Mouse (Mus musculus) forebrain, embryonic 14.5 days (tissue): ENCODE data around the gene Mamstr. TPM values are rescaled to one million over a fixed set of nuclear protein-coding genes. Genes with fewer than 3 reads are reported as not detected.
"Not testable (repeated sequence)": the region's sequence is repeated elsewhere in the genome, so short reads cannot be mapped to it uniquely, and the experiment has no call there.

Experiments used
- ATAC-seq: fragments of 200-750 bp; cut with Nextera tagmentation; 2 replicates; pipeline ENCODE4 v1.8.0; 2017; ENCODE audit warnings: mild to moderate bottlenecking, moderate library complexity
- DNase-seq: peaks from one replicate; pipeline ENCODE4 v3.0.0-alpha.2; 2015; ENCODE audit warnings: low spot score
- H3K27ac ChIP-seq: fragments of 300-500 bp; sonication (generic); 2 replicates; pipeline ENCODE4 v1.5.1; 2014; ENCODE audit warnings: low read depth, mild to moderate bottlenecking, control low read depth, low read length, moderate library complexity
- H3K27me3 ChIP-seq: fragments of 300-500 bp; sonication (generic); replicated peaks from 2 replicates; pipeline ENCODE4 v1.6.1; 2014; ENCODE audit warnings: low read length, control low read depth, mixed read lengths; ENCODE audit not compliant: control insufficient read depth, insufficient read depth
- H3K36me3 ChIP-seq: fragments of 300-500 bp; sonication (generic); 2 replicates; pipeline ENCODE4 v1.6.1; 2014; ENCODE audit warnings: low read length, control low read depth; ENCODE audit not compliant: control insufficient read depth, insufficient read depth
- H3K4me1 ChIP-seq: fragments of 300-500 bp; sonication (generic); 2 replicates; pipeline ENCODE4 v1.6.1; 2014; ENCODE audit warnings: antibody characterized with exemption, low read length, control low read depth; ENCODE audit not compliant: control insufficient read depth, insufficient read depth
- H3K4me2 ChIP-seq: fragments of 300-500 bp; sonication (generic); 2 replicates; pipeline ENCODE4 v1.6.1; 2014; ENCODE audit warnings: mild to moderate bottlenecking, control low read depth, low read length
- H3K4me3 ChIP-seq: fragments of 300-500 bp; sonication (generic); 2 replicates; pipeline ENCODE4 v1.5.1; 2014; ENCODE audit warnings: low read depth, low read length, control low read depth
- H3K9ac ChIP-seq: fragments of 300-500 bp; sonication (generic); 2 replicates; pipeline ENCODE4 v1.6.1; 2014; ENCODE audit warnings: mild to moderate bottlenecking, low read length, control low read depth, moderate library complexity
- H3K9me3 ChIP-seq: fragments of 300-500 bp; sonication (generic); replicated peaks from 2 replicates; pipeline ENCODE4 v1.6.1; 2016; ENCODE audit warnings: low read length, control low read depth, mixed read lengths; ENCODE audit not compliant: control insufficient read depth
- WGBS: fragments of 180-500 bp; shearing (Covaris S2); extraction: QIAGEN DNeasy Blood & Tissue Kit; methylation state at CpG from one replicate; pipeline ENCODE4 v1.1.7; 2014; 5-methylcytosine and 5-hydroxymethylcytosine counted together
- polyA plus RNA-seq: library from polyadenylated mRNA; unstranded; fragments of >200 nt; fragmentation: Nextera tagmentation; extraction: Ambion mirVana; gene quantifications from 2 replicates; pipeline ENCODE4 v1.2.1, GENCODE M21; 2014

Gene Mamstr
- polyA plus RNA-seq, 1 experiment from 2014 or later: 1.3 TPM

- peaks cover 11% of the 10 kb centered on the region for H3K4me1 ChIP-seq
- ATAC-seq: no peak
- DNase-seq: no peak
- no peaks in the 10 kb centered on the region for H3K27me3 ChIP-seq
- no peaks in the 10 kb centered on the region for H3K9me3 ChIP-seq
- WGBS: 36% methylated on average over 16 of the region's 16 CpGs
- no peaks in the 10 kb centered on the region for H3K36me3 ChIP-seq
- H3K9ac ChIP-seq: peak overlapping the region; percentile 87
- H3K4me2 ChIP-seq: peak overlapping the region; percentile 86
- peak overlapping the region; percentile 46 for H3K4me3 ChIP-seq
- H3K27ac ChIP-seq: peak overlapping the region; percentile 90
Observed at GRCm38 (mm10) chr7:45642503-45643255, 2.9 kb downstream of the Mamstr start.

- DNase-seq: peak; percentile 100
- H3K9me3 ChIP-seq: no peaks in the 10 kb centered on the region
- peak; percentile 92 for ATAC-seq
- WGBS: 2% methylated on average over 28 of the region's 28 CpGs
- peak overlapping the region; percentile 46 for H3K4me3 ChIP-seq
- H3K4me1 ChIP-seq: peaks cover 11% of the 10 kb centered on the region
- no peaks in the 10 kb centered on the region for H3K27me3 ChIP-seq
- peak overlapping the region; percentile 86 for H3K4me2 ChIP-seq
- peak overlapping the region; percentile 90 for H3K27ac ChIP-seq
- H3K36me3 ChIP-seq: no peaks in the 10 kb centered on the region
- H3K9ac ChIP-seq: peak overlapping the region; percentile 87
Observed at GRCm38 (mm10) chr7:45643441-45644178, 3.8 kb downstream of the Mamstr start.

GRCm38 (mm10) chr7:45644183-45644582 is 4.4 kb downstream of the Mamstr start:
- Histone ChIP-seq H3K27ac (peak overlapping the region; percentile 84), H3K9me3 (no peaks in the 10 kb centered on the region), H3K4me1 (peaks cover 11% of the 10 kb centered on the region), H3K27me3 (no peaks in the 10 kb centered on the region), H3K36me3 (no peaks in the 10 kb centered on the region), H3K4me3 (peak overlapping the region; percentile 24), H3K4me2 (peak overlapping the region; percentile 86), H3K9ac (peak overlapping the region; percentile 49; the same call in 1 of the 2 replicates)
- DNase-seq: peak; percentile 69
- 2% methylated on average over 18 of the region's 18 CpGs for WGBS
- ATAC-seq: peak; percentile 18

DNA sequence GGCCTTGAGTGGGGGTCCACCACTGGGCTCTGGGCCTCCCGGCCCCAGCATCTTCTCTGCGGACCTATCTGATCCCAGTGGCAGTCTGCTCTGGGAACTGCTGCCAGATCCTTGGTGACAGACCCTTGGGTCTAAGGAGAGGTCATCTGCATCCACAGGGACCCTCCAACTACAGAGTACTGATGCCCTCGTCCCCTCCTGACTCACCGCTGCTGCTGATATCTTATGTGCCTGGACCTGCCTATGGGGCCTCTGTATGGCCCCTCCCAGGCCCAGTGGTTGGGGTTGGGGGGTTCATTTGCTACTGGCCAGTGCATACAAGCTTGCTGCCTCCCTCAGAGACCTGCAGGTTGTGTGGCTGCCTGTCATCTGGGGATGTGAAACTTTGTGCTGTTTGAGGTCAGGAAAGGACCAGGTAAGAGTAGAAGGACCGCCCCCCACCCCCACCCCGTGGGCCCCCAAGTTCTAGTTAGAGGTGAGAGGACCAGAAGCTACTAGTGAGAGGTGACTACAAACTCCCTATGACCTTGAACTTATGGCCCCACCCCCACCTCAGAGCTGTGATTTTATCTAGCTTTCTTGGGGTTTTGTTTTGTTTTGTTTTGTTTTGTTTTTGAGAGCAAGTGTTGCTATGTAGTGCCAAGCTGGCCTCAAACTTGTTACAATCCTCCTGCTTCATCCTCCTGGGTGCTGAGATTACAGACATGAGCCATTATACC is 5.3 kb downstream of the Mamstr start:
- peak overlapping the region; percentile 49; the same call in 1 of the 2 replicates for H3K9ac ChIP-seq
- H3K36me3 ChIP-seq: no peaks in the 10 kb centered on the region
- H3K9me3 ChIP-seq: no peaks in the 10 kb centered on the region
- WGBS: 62% methylated on average over 6 of the region's 6 CpGs
- no peak overlapping the region for H3K4me3 ChIP-seq
- H3K27me3 ChIP-seq: no peaks in the 10 kb centered on the region
- no peak overlapping the region for H3K27ac ChIP-seq
- no peak for DNase-seq
- ATAC-seq: no peak
- peaks cover 11% of the 10 kb centered on the region for H3K4me1 ChIP-seq
- H3K4me2 ChIP-seq: peak overlapping the region; percentile 86

DNA sequence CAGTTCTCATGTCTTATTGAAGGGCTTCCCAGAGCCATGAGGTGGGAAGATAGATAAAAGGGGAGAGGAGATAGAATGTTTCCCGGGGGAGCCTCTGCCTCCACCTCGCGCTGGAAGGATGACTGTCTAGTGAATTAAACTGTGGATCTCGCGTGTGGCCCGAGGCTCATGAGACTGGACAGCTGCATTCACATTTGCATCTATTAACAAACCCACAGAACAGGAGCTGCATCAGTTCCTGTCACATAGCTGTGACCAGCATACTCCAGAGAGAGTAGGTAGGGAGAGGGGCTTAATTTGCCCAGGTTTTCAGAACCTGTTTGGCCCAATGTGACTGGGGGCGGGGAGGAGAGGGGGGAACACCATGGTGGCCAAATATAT is 5.8 kb downstream of the Mamstr start:
- no peaks in the 10 kb centered on the region for H3K27me3 ChIP-seq
- H3K9ac ChIP-seq: no peak overlapping the region
- H3K9me3 ChIP-seq: no peaks in the 10 kb centered on the region
- peaks cover 11% of the 10 kb centered on the region for H3K4me1 ChIP-seq
- ATAC-seq (no peak), DNase-seq (no peak)
- no peak overlapping the region for H3K4me3 ChIP-seq
- no peak overlapping the region for H3K27ac ChIP-seq
- H3K4me2 ChIP-seq: no peak overlapping the region
- WGBS: 89% methylated on average over 7 of the region's 7 CpGs
- no peaks in the 10 kb centered on the region for H3K36me3 ChIP-seq

- Histone ChIP-seq H3K27me3 (no peaks in the 10 kb centered on the region), H3K4me2 (no peak overlapping the region), H3K9me3 (no peaks in the 10 kb centered on the region), H3K27ac (no peak overlapping the region), H3K36me3 (no peaks in the 10 kb centered on the region), H3K4me3 (no peak overlapping the region), H3K9ac (no peak overlapping the region), H3K4me1 (peaks cover 11% of the 10 kb centered on the region)
- ATAC-seq (no peak), DNase-seq (no peak)
- WGBS: 75% methylated on average over 4 of the region's 4 CpGs
Observed at GRCm38 (mm10) chr7:45646671-45647070, 6.9 kb downstream of the Mamstr start.

DNA sequence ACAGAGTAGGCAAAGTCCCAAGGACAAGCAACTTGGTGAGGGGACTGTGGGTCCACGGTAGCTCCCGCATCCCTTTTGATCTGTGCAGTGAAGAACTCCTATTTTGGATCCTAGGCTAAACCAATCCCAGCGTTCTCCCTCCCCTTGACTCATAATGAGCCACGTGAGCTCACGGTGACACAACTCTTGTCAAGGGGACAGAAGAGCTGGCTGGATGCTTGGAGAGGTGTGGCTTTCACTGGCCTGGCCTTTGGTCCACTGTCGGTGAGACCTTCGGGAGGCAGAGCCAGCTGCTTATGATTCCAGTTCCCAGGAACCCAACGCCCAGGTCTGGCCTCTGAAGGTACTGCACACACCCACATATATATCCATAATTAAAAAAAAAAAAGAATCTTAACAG is 9.6 kb downstream of the Mamstr start:
- DNase-seq (no peak), ATAC-seq (no peak)
- Histone ChIP-seq H3K36me3 (no peaks in the 10 kb centered on the region), H3K9ac (no peak overlapping the region), H3K4me2 (no peak overlapping the region), H3K9me3 (no peaks in the 10 kb centered on the region), H3K27me3 (no peaks in the 10 kb centered on the region), H3K27ac (no peak overlapping the region), H3K4me1 (no peaks in the 10 kb centered on the region; the same call in 1 of the 2 replicates), H3K4me3 (no peak overlapping the region)
- WGBS: 87% methylated on average over 8 of the region's 8 CpGs

- H3K9ac ChIP-seq, H3K4me3 ChIP-seq, H3K4me1 ChIP-seq, DNase-seq, H3K27me3 ChIP-seq, H3K4me2 ChIP-seq, H3K36me3 ChIP-seq, ATAC-seq, H3K27ac ChIP-seq, H3K9me3 ChIP-seq: not testable (repeated sequence)
- WGBS: 95% methylated on average over 19 of the region's 20 CpGs
Observed at GRCm38 (mm10) chr7:45650484-45650883, 10.7 kb downstream of the Mamstr start.
